Mouse (Mus musculus): ENCODE measurements around the gene Gm45783.
A peak's percentile ranks its signal among the peaks of the same experiment; 100 is the strongest.
"Not testable (repeated sequence)": the region's sequence is repeated elsewhere in the genome, so short reads cannot be mapped to it uniquely, and the experiment has no call there.

Gm45783 gene

DNA sequence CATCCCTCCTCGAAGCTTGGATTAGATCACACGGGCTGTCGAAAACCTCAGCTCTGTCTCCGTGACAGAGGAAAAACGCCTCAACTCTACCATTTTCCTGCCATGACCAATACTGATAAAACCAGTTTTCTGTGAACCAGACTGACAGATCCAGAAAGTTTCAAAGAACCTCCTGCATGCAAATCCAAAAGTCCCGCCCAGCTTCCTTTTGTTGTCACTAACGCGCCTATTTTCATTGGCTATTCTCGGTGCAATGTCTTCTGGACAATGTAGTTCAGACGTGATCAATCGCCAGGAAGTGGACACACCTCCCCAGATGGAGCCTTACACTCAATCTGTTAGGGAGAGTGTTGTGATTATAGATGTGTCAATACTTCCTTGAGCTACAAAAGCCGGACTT lies at the start of gene Gm45783:
Gene Gm45783, minus strand, starts transcription at position 143 of the 400 bp plus-strand sequence.
- not testable (repeated sequence) for DNase-seq (ENCODE audit: low read depth, low spot score)

DNA sequence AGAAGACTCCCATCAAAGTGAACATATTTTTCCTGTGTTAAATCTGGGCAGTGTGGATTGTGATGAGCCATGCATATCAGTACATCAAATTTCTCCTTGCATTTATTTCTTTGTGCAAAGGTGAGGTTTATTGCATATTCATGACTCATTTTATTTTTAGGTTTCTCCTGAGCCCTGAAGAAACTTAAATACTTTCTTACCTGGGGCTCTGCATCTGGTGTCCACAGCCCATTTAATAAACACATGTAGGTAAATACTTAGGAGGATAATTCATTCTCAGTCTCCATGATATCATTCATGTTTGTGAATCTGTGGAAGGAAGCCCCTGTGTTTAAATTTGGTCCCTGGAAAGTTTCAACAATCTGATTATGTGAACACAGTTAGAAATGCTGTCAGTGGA lies 25.2 kb upstream of the Gm45783 start, which contains the start of gene Vmn2r31:
Gene Vmn2r31, minus strand, starts transcription at position 101 of the 400 bp plus-strand sequence.
- DNase-seq (ENCODE audit: low read depth, low spot score) = not testable (repeated sequence)

GRCm38 (mm10) chr7:7337509-7337908 lies 36.9 kb downstream of the Gm45783 start, which contains the start of gene Vmn2r30:
Gene Vmn2r30, minus strand, starts transcription at chr7:7337609.
- DNase-seq (ENCODE audit: low read depth, low spot score) = not testable (repeated sequence)

DNA sequence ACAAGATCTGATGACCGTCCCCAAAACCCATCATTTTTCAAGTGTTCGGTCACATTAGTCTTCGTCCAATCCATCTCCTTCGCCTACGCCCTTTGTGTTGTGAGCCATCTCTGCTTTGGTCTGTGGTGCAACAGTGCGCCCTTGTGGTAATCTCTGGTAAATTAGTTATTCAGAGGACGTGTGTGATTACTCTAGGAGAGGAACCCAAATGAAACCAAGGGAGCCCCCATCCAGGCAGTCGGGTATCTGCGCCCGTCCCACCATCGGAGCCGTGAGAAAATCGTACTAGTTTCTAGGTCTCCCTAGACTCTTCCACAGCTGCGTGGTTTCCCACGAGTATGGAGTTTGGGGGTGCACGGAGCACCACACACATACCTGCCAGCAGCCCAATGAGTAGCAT lies 78.8 kb downstream of the Gm45783 start:
- DNase-seq (ENCODE audit: low read depth, low spot score) = peak; percentile 77
